Comparison of ENCODE assay signal across 8 mouse cellular contexts in the genomic region with DNA sequence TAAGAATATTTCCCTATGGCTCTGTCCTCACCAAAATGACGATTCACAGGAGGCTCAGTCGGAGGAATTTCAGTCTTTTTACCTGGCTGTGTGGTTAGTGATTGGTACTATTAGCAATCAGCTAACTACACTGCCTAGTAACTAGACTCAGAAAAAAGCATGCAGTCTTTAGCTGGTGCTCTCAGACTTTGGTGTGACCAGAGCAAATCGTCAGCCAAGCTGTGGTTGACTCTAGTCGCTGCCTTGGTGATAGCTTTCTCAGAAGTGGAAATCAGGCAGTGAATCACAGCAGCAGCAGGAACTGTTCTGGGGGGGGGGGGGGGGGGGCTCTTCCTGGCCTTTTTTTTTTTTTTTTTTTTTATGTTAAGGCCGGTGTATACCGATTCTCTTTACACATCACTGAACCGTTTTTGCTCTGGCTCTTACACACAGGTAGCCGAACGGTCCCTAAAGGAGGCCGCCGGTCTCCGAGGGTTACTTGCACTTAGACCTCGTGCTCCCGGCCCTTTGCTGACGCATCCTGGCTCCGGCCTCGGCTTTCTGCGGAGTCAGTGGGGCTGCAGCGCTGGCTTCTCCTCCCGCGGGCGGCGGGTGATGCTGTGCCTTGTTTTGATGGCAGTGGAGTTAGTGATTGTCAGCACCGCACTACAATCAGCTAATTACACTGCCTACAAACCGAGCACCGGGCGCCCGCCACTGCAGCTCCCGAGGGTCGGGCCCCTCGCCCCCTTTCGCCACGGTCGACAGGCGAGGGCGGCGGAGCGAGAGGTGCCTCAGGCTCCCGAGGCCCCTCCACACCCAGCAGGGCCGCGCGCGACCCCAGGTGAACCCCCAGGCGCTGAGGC. TPM values are rescaled to one million over a fixed set of nuclear protein-coding genes. Genes with fewer than 3 reads are reported as not detected.
DNase-seq lines count a peak whose midpoint lies in the region; ATAC-seq and TF ChIP-seq lines count a peak whose summit lies in the region.
"Had no signal": no experiment of that assay in that cellular context is flagged by ENCODE, and none has a peak within 500 bp of the region (broad histone marks: within the 10 kb centered on the region; RNA-seq: fewer than 3 reads in every experiment).

No protein-coding gene starts in this region.

- H3K9ac ChIP-seq in forebrain, postnatal 0 days: peak overlapping the region; percentile 63

- DNase-seq in R1 (ENCODE audit: low read depth, low spot score): peak; percentile 52
- peak; percentile 19 for DNase-seq in cerebellum, adult 11-12 months
- peak; percentile 56 for DNase-seq in forebrain, postnatal 0 days
- peak; percentile 19 to 52 for DNase-seq in layer of hippocampus, postnatal 14 days (ENCODE audit: low spot score in 2 of 2)
- peak; percentile 50 for DNase-seq in lung, postnatal 14 days
- DNase-seq in retina, postnatal 7 days (ENCODE audit: low read depth, low spot score): peak; percentile 6

- H3K27ac ChIP-seq in forebrain, postnatal 0 days (ENCODE audit: low read depth, low read length): no peak overlapping the region

- peak; percentile 78 for ATAC-seq in forebrain, postnatal 0 days
- peak; percentile 48 to 57; a peak in 3 of 4 replicates for ATAC-seq in hematopoietic stem cell, adult 5-6 weeks (replicated peaks in 1 of 2; ENCODE audit: insufficient read depth in 1 of 2, low FRiP score in 2 of 2, low TSS enrichment in 1 of 2, low read depth in 1 of 2, poor library complexity in 2 of 2, severe bottlenecking in 2 of 2)

- H3K4me2 ChIP-seq in forebrain, postnatal 0 days (ENCODE audit: low read depth): peak overlapping the region; percentile 100

- no peaks in the 10 kb centered on the region for H3K9me3 ChIP-seq in forebrain, postnatal 0 days (ENCODE audit: low read length)

- 3% methylated on average over 43 of the region's 44 CpGs for WGBS in forebrain, postnatal 0 days

- no peaks in the 10 kb centered on the region for H3K36me3 ChIP-seq in forebrain, postnatal 0 days (ENCODE audit: insufficient read depth)

- TF ChIP-seq CTCF in forebrain, postnatal 0 days (IDR thresholded peaks at IDR 0.05; ENCODE audit: low read depth): no peak

- no peaks in the 10 kb centered on the region for H3K4me1 ChIP-seq in forebrain, postnatal 0 days (ENCODE audit: insufficient read depth)

- H3K4me3 ChIP-seq in forebrain, postnatal 0 days (ENCODE audit: low read depth, low read length): peak overlapping the region; percentile 51

- 0 out of 2 replicates have a peak, but pooled peaks cover 2% of the 10 kb centered on the region for H3K27me3 ChIP-seq in forebrain, postnatal 0 days (ENCODE audit: insufficient read depth, low read length)

RNA-seq across cellular contexts. Expression of gene 4833427G06Rik, which starts 1.3 kb away (rescaled TPM):
- 1.4 and 2.2 TPM in 2 replicates for total RNA-seq in forebrain, postnatal 0 days (2014; rRNA removed)
- 1.5 and 2.4 TPM in 2 replicates for polyA plus RNA-seq in forebrain, postnatal 0 days (2015; fragmentation: Nextera tagmentation; extraction: Ambion mirVana)
- not detected in 2 replicates for total RNA-seq in hematopoietic stem cell, adult 5-6 weeks (2017)
- 1 to 10 TPM in 1 of 2 experiments, not detected in 1; 1.6 TPM for total RNA-seq in layer of hippocampus, postnatal 14 days (2021)
- total RNA-seq: gastrocnemius, adult 8-10 months had no signal

RNA-seq across cellular contexts. Expression of gene Layn, which starts 26.3 kb away (rescaled TPM):
- 3.8 and 7.8 TPM in 2 replicates for total RNA-seq in forebrain, postnatal 0 days (2014; rRNA removed)
- polyA plus RNA-seq in forebrain, postnatal 0 days (2015; fragmentation: Nextera tagmentation; extraction: Ambion mirVana): 2.9 and 3.2 TPM in 2 replicates
- 29.4 and 44.9 TPM in 2 replicates for total RNA-seq in hematopoietic stem cell, adult 5-6 weeks (2017)
- total RNA-seq in layer of hippocampus, postnatal 14 days (2021): 1 to 10 TPM; 5.3 to 5.4 TPM

RNA-seq across cellular contexts. Expression of gene Btg4, which starts 42.5 kb away (rescaled TPM):
- total RNA-seq in forebrain, postnatal 0 days (2014; rRNA removed): not detected in 2 replicates
- not detected in 2 replicates for polyA plus RNA-seq in forebrain, postnatal 0 days (2015; fragmentation: Nextera tagmentation; extraction: Ambion mirVana)
- not detected in 2 replicates for total RNA-seq in hematopoietic stem cell, adult 5-6 weeks (2017)
- not detected for total RNA-seq in layer of hippocampus, postnatal 14 days (2021)
- total RNA-seq: gastrocnemius, adult 8-10 months had no signal

Comparison
In these comparisons a context has a peak if more than half of its experiments do, and no peak if none do; other contexts are left out.
1. DNase-seq: peak in every context shown above with its lines; median percentile 56 in forebrain, postnatal 0 days; 52 in R1; 50 in lung, postnatal 14 days; 36 in layer of hippocampus, postnatal 14 days; 19 in cerebellum, adult 11-12 months; 6 in retina, postnatal 7 days.